Mouse (Mus musculus): ENCODE measurements at regions not wholly inside any gene's neighbourhood (a gene's known extent, or its start where the extent isn't known, plus 50 kb on each side); places are given as distances from the start of the nearest gene placed in this dataset.

DNA sequence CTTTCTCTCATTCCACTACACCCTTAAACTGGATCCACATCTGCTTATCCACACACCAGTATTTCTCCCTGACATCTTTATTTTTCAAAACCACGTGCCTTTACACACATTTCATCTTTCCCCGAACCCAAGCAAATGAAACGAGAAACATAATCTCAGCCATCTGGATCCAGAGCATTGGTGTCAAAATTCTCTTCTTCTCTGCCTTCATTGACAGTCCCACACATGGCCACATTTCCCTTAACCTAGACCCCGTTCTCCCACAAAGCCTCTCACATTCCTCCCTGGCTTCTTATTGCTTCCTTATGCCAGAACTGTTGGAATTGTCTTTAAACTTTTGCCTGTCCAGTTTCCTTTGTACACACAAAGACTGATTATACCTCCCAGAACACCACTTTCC lies 514.3 kb upstream of the Adamts9 start:
- Histone ChIP-seq H3K9ac (ENCODE audit: control insufficient read depth, low read depth, low read length, poor library complexity, severe bottlenecking) (no peak overlapping the region), H3K36me3 (ENCODE audit: control insufficient read depth in 1 of 2, insufficient read depth in 2 of 2, low read length in 2 of 2) (no peaks in the 10 kb centered on the region), H3K27me3 (ENCODE audit: control insufficient read depth in 1 of 2, insufficient read depth in 2 of 2, low read length in 2 of 2) (no peaks in the 10 kb centered on the region), H3K4me3 (ENCODE audit: control insufficient read depth in 1 of 2, insufficient read depth in 1 of 2, low read depth in 2 of 2, low read length in 2 of 2) (no peak overlapping the region), H3K9me3 (replicated peaks; ENCODE audit: insufficient read depth, low read length) (no peaks in the 10 kb centered on the region), H3K27ac (ENCODE audit: control insufficient read depth, low read depth, low read length) (no peak overlapping the region), H3K79me2 (ENCODE audit: control insufficient read depth, insufficient read depth, low read length, poor library complexity) (no peaks in the 10 kb centered on the region), H3K4me1 (ENCODE audit: control insufficient read depth in 1 of 2, insufficient read depth in 2 of 2, low read length in 2 of 2) (no peaks in the 10 kb centered on the region)
- TF ChIP-seq POLR2A (IDR thresholded peaks at IDR 0.05; ENCODE audit: control insufficient read depth in 1 of 2, insufficient read depth in 1 of 2, low read depth in 1 of 2, low read length in 2 of 2, poor library complexity in 1 of 2) (no peak), E2F4 (IDR thresholded peaks at IDR 0.05; ENCODE audit: borderline replicate concordance, low read depth, low read length) (no peak), ZKSCAN1 (IDR thresholded peaks at IDR 0.05; ENCODE audit: low read depth, low read length) (no peak)
- no peak for DNase-seq (ENCODE audit: low read depth, low spot score)

- Histone ChIP-seq H3K27me3 (ENCODE audit: control insufficient read depth in 1 of 2, insufficient read depth in 2 of 2, low read length in 2 of 2) (no peaks in the 10 kb centered on the region), H3K9ac (ENCODE audit: control insufficient read depth, low read depth, low read length, poor library complexity, severe bottlenecking) (no peak overlapping the region), H3K9me3 (replicated peaks; ENCODE audit: insufficient read depth, low read length) (no peaks in the 10 kb centered on the region), H3K4me1 (ENCODE audit: control insufficient read depth in 1 of 2, insufficient read depth in 2 of 2, low read length in 2 of 2) (no peaks in the 10 kb centered on the region), H3K4me3 (ENCODE audit: control insufficient read depth in 1 of 2, insufficient read depth in 1 of 2, low read depth in 2 of 2, low read length in 2 of 2) (no peak overlapping the region), H3K79me2 (ENCODE audit: control insufficient read depth, insufficient read depth, low read length, poor library complexity) (no peaks in the 10 kb centered on the region), H3K36me3 (ENCODE audit: control insufficient read depth in 1 of 2, insufficient read depth in 2 of 2, low read length in 2 of 2) (no peaks in the 10 kb centered on the region), H3K27ac (ENCODE audit: control insufficient read depth, low read depth, low read length) (no peak overlapping the region)
- TF ChIP-seq CHD1 (IDR thresholded peaks at IDR 0.05; ENCODE audit: low read depth, low read length) (no peak), JUND (IDR thresholded peaks at IDR 0.05; ENCODE audit: low read depth, low read length) (no peak), CHD2 (IDR thresholded peaks at IDR 0.05; ENCODE audit: low read length) (no peak), ETS1 (IDR thresholded peaks at IDR 0.05; ENCODE audit: low read depth, low read length) (no peak), RCOR1 (IDR thresholded peaks at IDR 0.05; ENCODE audit: low read depth, low read length) (no peak), ZC3H11A (IDR thresholded peaks at IDR 0.05; ENCODE audit: low read depth, low read length) (no peak), NRF1 (IDR thresholded peaks at IDR 0.05; ENCODE audit: insufficient read depth, low read depth, low read length, poor library complexity, severe bottlenecking) (no peak), KAT2A (conservative IDR thresholded peaks at IDR 0.05; ENCODE audit: low read depth, low read length) (no peak), HCFC1 (IDR thresholded peaks at IDR 0.05; ENCODE audit: low read depth, low read length) (no peak), SMC3 (IDR thresholded peaks at IDR 0.05; ENCODE audit: low read depth, low read length) (no peak)
- DNase-seq (ENCODE audit: low read depth, low spot score), result no peak
Observed at GRCm38 (mm10) chr6:93456383-93457033, 513.2 kb upstream of the Adamts9 start.

DNA sequence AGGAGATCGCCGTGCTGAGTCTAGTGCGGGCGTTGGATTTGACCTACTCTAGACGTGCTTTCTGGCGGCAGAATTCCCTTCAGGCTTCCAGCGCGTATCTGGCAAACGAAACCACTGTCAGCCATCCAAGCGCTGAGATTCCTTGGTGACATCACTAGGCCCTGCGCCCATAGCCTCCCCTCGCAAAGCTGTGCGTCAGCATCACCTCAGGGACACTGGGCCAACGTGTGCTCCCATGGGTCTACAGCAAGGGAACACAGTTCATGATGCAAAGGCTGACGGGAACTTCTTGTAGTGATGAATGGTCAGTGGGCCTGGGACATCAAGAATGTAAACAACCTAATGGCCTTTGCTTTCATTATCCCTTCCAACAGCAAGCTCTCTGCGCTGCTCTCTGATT lies 502.3 kb upstream of the Adamts9 start:
- Histone ChIP-seq H3K36me3 (ENCODE audit: control insufficient read depth in 1 of 2, insufficient read depth in 2 of 2, low read length in 2 of 2) (no peaks in the 10 kb centered on the region), H3K9ac (ENCODE audit: control insufficient read depth, low read depth, low read length, poor library complexity, severe bottlenecking) (no peak overlapping the region), H3K79me2 (ENCODE audit: control insufficient read depth, insufficient read depth, low read length, poor library complexity) (no peaks in the 10 kb centered on the region), H3K27me3 (ENCODE audit: control insufficient read depth in 1 of 2, insufficient read depth in 2 of 2, low read length in 2 of 2) (no peaks in the 10 kb centered on the region), H3K4me3 (ENCODE audit: control insufficient read depth in 1 of 2, insufficient read depth in 1 of 2, low read depth in 2 of 2, low read length in 2 of 2) (no peak overlapping the region), H3K9me3 (replicated peaks; ENCODE audit: insufficient read depth, low read length) (no peaks in the 10 kb centered on the region), H3K4me1 (ENCODE audit: control insufficient read depth in 1 of 2, insufficient read depth in 2 of 2, low read length in 2 of 2) (no peaks in the 10 kb centered on the region), H3K27ac (ENCODE audit: control insufficient read depth, low read depth, low read length) (no peak overlapping the region)
- no peak for TF ChIP-seq MYC (IDR thresholded peaks at IDR 0.05; ENCODE audit: low read depth, low read length)
- no peak for TF ChIP-seq BHLHE40 (IDR thresholded peaks at IDR 0.05; ENCODE audit: borderline replicate concordance, low read depth, low read length)
- no peak for TF ChIP-seq ZC3H11A (IDR thresholded peaks at IDR 0.05; ENCODE audit: low read depth, low read length)
- no peak for TF ChIP-seq USF1 (IDR thresholded peaks at IDR 0.05; ENCODE audit: low read depth, low read length)
- no peak for TF ChIP-seq KAT2A (conservative IDR thresholded peaks at IDR 0.05; ENCODE audit: low read depth, low read length)
- no peak for TF ChIP-seq POLR2A (IDR thresholded peaks at IDR 0.05; ENCODE audit: control insufficient read depth in 1 of 2, insufficient read depth in 1 of 2, low read depth in 1 of 2, low read length in 2 of 2, poor library complexity in 1 of 2)
- no peak for TF ChIP-seq ETS1 (IDR thresholded peaks at IDR 0.05; ENCODE audit: low read depth, low read length)
- no peak for TF ChIP-seq ZNF384 (IDR thresholded peaks at IDR 0.05; ENCODE audit: low read depth, low read length)
- TF ChIP-seq RCOR1 (IDR thresholded peaks at IDR 0.05; ENCODE audit: low read depth, low read length), result no peak
- TF ChIP-seq EP300 (IDR thresholded peaks at IDR 0.05; ENCODE audit: low read depth in 1 of 2, low read length in 2 of 2), result no peak
- TF ChIP-seq MAX (IDR thresholded peaks at IDR 0.05; ENCODE audit: low read length), result no peak
- TF ChIP-seq SMC3 (IDR thresholded peaks at IDR 0.05; ENCODE audit: low read depth, low read length), result no peak
- TF ChIP-seq POLR2AphosphoS5 (IDR thresholded peaks at IDR 0.05; ENCODE audit: borderline replicate concordance, low read depth, low read length), result no peak
- TF ChIP-seq TCF12 (IDR thresholded peaks at IDR 0.05; ENCODE audit: low read depth, low read length), result no peak
- TF ChIP-seq CHD1 (IDR thresholded peaks at IDR 0.05; ENCODE audit: low read depth, low read length), result no peak
- no peak for TF ChIP-seq RAD21 (IDR thresholded peaks at IDR 0.05; ENCODE audit: low read depth, low read length)
- TF ChIP-seq HCFC1 (IDR thresholded peaks at IDR 0.05; ENCODE audit: low read depth, low read length), result no peak
- TF ChIP-seq USF2 (IDR thresholded peaks at IDR 0.05; ENCODE audit: borderline replicate concordance in 1 of 2, insufficient read depth in 1 of 2, low read depth in 1 of 2, low read length in 2 of 2), result no peak
- no peak for DNase-seq (ENCODE audit: low read depth, low spot score)
